Mouse (Mus musculus) bone marrow, adult 2 months (tissue): ENCODE measurements around the gene Rps6ka5.

Source experiments
- CTCF ChIP-seq: fragments of 200-500 bp; IDR thresholded peaks from 2 replicates; pipeline ENCODE4 v1.5.1; 2011; ENCODE audit warnings: low read length, control low read depth; ENCODE audit not compliant: control insufficient read depth, insufficient read depth
- POLR2A ChIP-seq: fragments of 200-500 bp; IDR thresholded peaks from 2 replicates; pipeline ENCODE4 v1.6.1; 2011; ENCODE audit warnings: low read depth, mild to moderate bottlenecking, control low read depth, low read length, borderline replicate concordance; ENCODE audit not compliant: control insufficient read depth

GRCm38 (mm10) chr12:100626273-100626990, 100.4 kb downstream of the Rps6ka5 start:
- no peak for TF ChIP-seq CTCF
- TF ChIP-seq POLR2A = no peak
